Mouse (Mus musculus): Measurements from ENCODE around the gene Frmd4b.

- TF ChIP-seq CTCF (IDR thresholded peaks at IDR 0.05; ENCODE audit: borderline replicate concordance, insufficient read depth, low read depth, low read length) (no peak), POLR2A (IDR thresholded peaks at IDR 0.05; ENCODE audit: borderline replicate concordance, insufficient read depth, low read length) (no peak)
Observed at GRCm38 (mm10) chr6:97528961-97529680, 88.2 kb downstream of the Frmd4b start.

Data from cerebellum, adult 2 months (tissue).